Mouse (Mus musculus) C2C12 (cell line): ENCODE data around the gene Rgs21. TPM values are rescaled to one million over a fixed set of nuclear protein-coding genes. Genes with fewer than 3 reads are reported as not detected.
A peak's percentile ranks its signal among the peaks of the same experiment; 100 is the strongest.

Source experiments
- H3K27me3 ChIP-seq: one replicate; pipeline ENCODE4 v1.6.1; 2011; ENCODE audit not compliant: control insufficient read depth, insufficient read depth, insufficient read length
- H3K36me3 ChIP-seq: one replicate; pipeline ENCODE4 v1.6.1; 2011; ENCODE audit not compliant: control insufficient read depth, insufficient read depth
- H3K4me3 ChIP-seq: one replicate; pipeline ENCODE4 v1.5.1; 2011; ENCODE audit warnings: mild to moderate bottlenecking, control low read depth; ENCODE audit not compliant: poor library complexity, insufficient read depth, severe bottlenecking
- H3K79me2 ChIP-seq: one replicate; pipeline ENCODE4 v1.6.1; 2011; ENCODE audit not compliant: control insufficient read depth, insufficient read depth
- H3K79me3 ChIP-seq: one replicate; pipeline ENCODE4 v1.6.1; 2011; ENCODE audit warnings: low read depth, control low read depth
- H3ac ChIP-seq: one replicate; pipeline ENCODE3; 2011; ENCODE audit warnings: low read depth; ENCODE audit not compliant: control insufficient read depth, insufficient read length
- CEBPB ChIP-seq: IDR thresholded peaks from one replicate; pipeline ENCODE4 v1.6.1; 2011; ENCODE audit warnings: low read depth, mild to moderate bottlenecking, control low read depth, moderate library complexity
- CTCF ChIP-seq: IDR thresholded peaks from one replicate; pipeline ENCODE4 v1.5.1; 2011; ENCODE audit not compliant: control insufficient read depth, insufficient read depth, insufficient read length
- FOSL1 ChIP-seq: IDR thresholded peaks from one replicate; pipeline ENCODE4 v1.8.0; 2011; ENCODE audit warnings: mild to moderate bottlenecking, low read length; ENCODE audit not compliant: poor library complexity, insufficient read depth, severe bottlenecking
- MAX ChIP-seq: IDR thresholded peaks from one replicate; pipeline ENCODE4 v1.6.1; 2011; ENCODE audit warnings: mild to moderate bottlenecking, control low read depth
- MYOD1 ChIP-seq: IDR thresholded peaks from one replicate; pipeline ENCODE4 v1.6.1; 2011; ENCODE audit warnings: low read depth; ENCODE audit not compliant: control insufficient read depth, insufficient read length
- MYOG ChIP-seq: IDR thresholded peaks from one replicate; pipeline ENCODE4 v1.6.1; 2011; ENCODE audit not compliant: control insufficient read depth, insufficient read length; ENCODE audit errors: extremely low read depth
- USF1 ChIP-seq: IDR thresholded peaks from one replicate; pipeline ENCODE4 v1.6.1; 2011; ENCODE audit warnings: low read depth, mild to moderate bottlenecking, control low read depth, moderate library complexity
- polyA plus RNA-seq: library from polyadenylated mRNA; unstranded; fragments of >200 nt; fragmentation: generic; extraction: Trizol; gene quantifications from one replicate; pipeline ENCODE4 v1.2.1, GENCODE M21; 2012; ENCODE audit warnings: missing spikeins

Rgs21 gene
- polyA plus RNA-seq, 1 experiment: not detected

- Histone ChIP-seq H3K36me3 (no peaks in the 10 kb centered on the region), H3K79me2 (no peaks in the 10 kb centered on the region), H3K27me3 (no peaks in the 10 kb centered on the region), H3K4me3 (no peak overlapping the region), H3ac (no peak overlapping the region), H3K79me3 (no peaks in the 10 kb centered on the region)
- no peak for TF ChIP-seq CTCF
- TF ChIP-seq USF1: no peak
- TF ChIP-seq MYOG: no peak
- no peak for TF ChIP-seq MAX
- TF ChIP-seq CEBPB: no peak
- TF ChIP-seq MYOD1: no peak
- TF ChIP-seq FOSL1: no peak
Measured at GRCm38 (mm10) chr1:144544497-144544961, 22.9 kb downstream of the Rgs21 start.

- Histone ChIP-seq H3K36me3 (no peaks in the 10 kb centered on the region), H3K27me3 (no peaks in the 10 kb centered on the region), H3ac (no peak overlapping the region), H3K79me3 (no peaks in the 10 kb centered on the region), H3K4me3 (no peak overlapping the region), H3K79me2 (no peaks in the 10 kb centered on the region)
- TF ChIP-seq MAX (no peak), CTCF (no peak), FOSL1 (no peak), CEBPB (no peak)
Measured at GRCm38 (mm10) chr1:144531746-144532145, 35.7 kb downstream of the Rgs21 start.

GRCm38 (mm10) chr1:144517878-144518426, 49.5 kb downstream of the Rgs21 start:
- H3K79me3 ChIP-seq: no peaks in the 10 kb centered on the region
- H3K36me3 ChIP-seq: no peaks in the 10 kb centered on the region
- no peak overlapping the region for H3K4me3 ChIP-seq
- H3ac ChIP-seq: no peak overlapping the region
- no peaks in the 10 kb centered on the region for H3K79me2 ChIP-seq
- TF ChIP-seq FOSL1 (no peak), MAX (no peak), USF1 (no peak), MYOG (no peak), MYOD1 (no peak), CTCF (no peak), CEBPB (no peak)
- H3K27me3 ChIP-seq: no peaks in the 10 kb centered on the region

- H3K4me3 ChIP-seq: no peak overlapping the region
- no peak overlapping the region for H3ac ChIP-seq
- H3K27me3 ChIP-seq: no peaks in the 10 kb centered on the region
- no peaks in the 10 kb centered on the region for H3K79me2 ChIP-seq
- no peaks in the 10 kb centered on the region for H3K79me3 ChIP-seq
- TF ChIP-seq USF1: no peak
- no peak for TF ChIP-seq FOSL1
- no peak for TF ChIP-seq MYOG
- TF ChIP-seq MAX: no peak
- peak; percentile 3 for TF ChIP-seq CEBPB
- H3K36me3 ChIP-seq: no peaks in the 10 kb centered on the region
Measured at GRCm38 (mm10) chr1:144502241-144502640, 65.2 kb downstream of the Rgs21 start.

- no peaks in the 10 kb centered on the region for H3K27me3 ChIP-seq
- no peaks in the 10 kb centered on the region for H3K79me3 ChIP-seq
- TF ChIP-seq MAX: no peak
- no peaks in the 10 kb centered on the region for H3K36me3 ChIP-seq
- no peaks in the 10 kb centered on the region for H3K79me2 ChIP-seq
- no peak overlapping the region for H3ac ChIP-seq
- no peak overlapping the region for H3K4me3 ChIP-seq
Measured at GRCm38 (mm10) chr1:144500423-144500822, 67.0 kb downstream of the Rgs21 start.

GRCm38 (mm10) chr1:144499719-144500118, 67.7 kb downstream of the Rgs21 start:
- H3K36me3 ChIP-seq: no peaks in the 10 kb centered on the region
- no peaks in the 10 kb centered on the region for H3K27me3 ChIP-seq
- H3K79me2 ChIP-seq: no peaks in the 10 kb centered on the region
- no peak overlapping the region for H3ac ChIP-seq
- no peaks in the 10 kb centered on the region for H3K79me3 ChIP-seq
- H3K4me3 ChIP-seq: no peak overlapping the region
- no peak for TF ChIP-seq MYOG
- TF ChIP-seq CEBPB: no peak
- no peak for TF ChIP-seq MAX
- TF ChIP-seq MYOD1: no peak
- no peak for TF ChIP-seq CTCF
- TF ChIP-seq USF1: no peak
- no peak for TF ChIP-seq FOSL1

GRCm38 (mm10) chr1:144498725-144499124, 68.7 kb downstream of the Rgs21 start:
- no peaks in the 10 kb centered on the region for H3K36me3 ChIP-seq
- TF ChIP-seq MYOG: no peak
- no peak for TF ChIP-seq MAX
- no peak for TF ChIP-seq MYOD1
- no peak for TF ChIP-seq USF1
- no peak for TF ChIP-seq FOSL1
- TF ChIP-seq CTCF: no peak
- no peak for TF ChIP-seq CEBPB

More at GRCm38 (mm10) chr1:144498725-144499124, 68.7 kb downstream of the Rgs21 start:
- Histone ChIP-seq H3K4me3 (no peak overlapping the region), H3ac (no peak overlapping the region), H3K27me3 (no peaks in the 10 kb centered on the region), H3K79me3 (no peaks in the 10 kb centered on the region), H3K79me2 (no peaks in the 10 kb centered on the region)
